Mouse (Mus musculus) neural tube, embryonic 14.5 days (tissue): ENCODE results near the gene Tdrd12. TPM values are rescaled to one million over a fixed set of nuclear protein-coding genes. Genes with fewer than 3 reads are reported as not detected.
"Not testable (repeated sequence)": the region's sequence is repeated elsewhere in the genome, so short reads cannot be mapped to it uniquely, and the experiment has no call there.

Experiments
- ATAC-seq: fragments of 200-750 bp; cut with Nextera tagmentation; 2 replicates; pipeline ENCODE4 v1.8.0; 2017; ENCODE audit warnings: low read depth, mild to moderate bottlenecking, moderate TSS enrichment, moderate library complexity
- H3K27ac ChIP-seq: fragments of 300-500 bp; sonication (generic); 2 replicates; pipeline ENCODE4 v1.5.1; 2014; ENCODE audit warnings: low read depth, mild to moderate bottlenecking, control low read depth, low read length, moderate library complexity, mixed read lengths
- H3K27me3 ChIP-seq: fragments of 300-500 bp; sonication (generic); 2 replicates; pipeline ENCODE4 v1.6.1; 2014; ENCODE audit warnings: low read length; ENCODE audit not compliant: control insufficient read depth, insufficient read depth
- H3K36me3 ChIP-seq: fragments of 300-500 bp; sonication (generic); 2 replicates; pipeline ENCODE4 v1.6.1; 2014; ENCODE audit warnings: low read length, mixed read lengths; ENCODE audit not compliant: control insufficient read depth, insufficient read depth
- H3K4me1 ChIP-seq: fragments of 300-500 bp; sonication (generic); 2 replicates; pipeline ENCODE4 v1.6.1; 2014; ENCODE audit warnings: low read length; ENCODE audit not compliant: control insufficient read depth, insufficient read depth
- H3K4me2 ChIP-seq: fragments of 300-500 bp; sonication (generic); 2 replicates; pipeline ENCODE4 v1.6.1; 2014; ENCODE audit warnings: mild to moderate bottlenecking, low read depth, low read length, control low read depth
- H3K4me3 ChIP-seq: fragments of 300-500 bp; sonication (generic); 2 replicates; pipeline ENCODE4 v1.5.1; 2014; ENCODE audit warnings: low read depth, low read length, control low read depth, mixed read lengths
- H3K9ac ChIP-seq: fragments of 300-500 bp; sonication (generic); replicated peaks from 2 replicates; pipeline ENCODE4 v1.6.1; 2014; ENCODE audit warnings: low read depth, mild to moderate bottlenecking, control low read depth, low read length, mixed read lengths
- H3K9me3 ChIP-seq: fragments of 300-500 bp; sonication (generic); 2 replicates; pipeline ENCODE4 v1.6.1; 2016; ENCODE audit warnings: low read length; ENCODE audit not compliant: control insufficient read depth
- WGBS: fragments of 180-500 bp; shearing (Covaris S2); extraction: QIAGEN DNeasy Blood & Tissue Kit; methylation state at CpG from one replicate; pipeline ENCODE4 v1.1.7; 2014; 5-methylcytosine and 5-hydroxymethylcytosine counted together
- polyA plus RNA-seq: library from polyadenylated mRNA; unstranded; fragments of >200 nt; fragmentation: Nextera tagmentation; extraction: Ambion mirVana; gene quantifications from 2 replicates; pipeline ENCODE4 v1.2.1, GENCODE M21; 2014

The Tdrd12 gene
- polyA plus RNA-seq, 1 experiment from 2014 or later, result 1.1 TPM

DNA sequence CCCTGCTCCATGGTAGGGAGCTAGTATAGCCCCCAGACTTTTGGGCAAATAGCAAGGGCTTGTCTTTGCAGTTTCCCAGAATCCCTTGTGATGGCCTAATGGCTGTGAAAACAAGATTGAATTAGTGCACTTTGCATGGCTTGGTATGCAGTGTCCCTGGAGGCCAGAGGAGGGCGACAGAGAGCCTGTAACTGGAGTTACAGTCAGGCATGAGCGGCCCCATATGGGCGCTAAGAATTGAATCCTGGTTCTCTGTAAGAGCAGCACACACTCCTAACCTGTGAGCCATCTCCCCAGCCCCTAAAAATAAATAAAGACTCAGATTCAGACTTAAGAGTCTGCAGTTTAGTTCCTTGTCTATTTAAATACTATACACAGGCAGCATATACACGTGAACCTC, 42.3 kb upstream of the Tdrd12 start:
- Histone ChIP-seq H3K9ac (no peak overlapping the region), H3K9me3 (no peaks in the 10 kb centered on the region), H3K4me3 (no peak overlapping the region), H3K27ac (no peak overlapping the region), H3K4me1 (peaks cover 8% of the 10 kb centered on the region), H3K36me3 (no peaks in the 10 kb centered on the region), H3K27me3 (peaks cover 17% of the 10 kb centered on the region), H3K4me2 (no peak overlapping the region)
- 30% methylated on average over 4 of the region's 4 CpGs for WGBS
- no peak for ATAC-seq

DNA sequence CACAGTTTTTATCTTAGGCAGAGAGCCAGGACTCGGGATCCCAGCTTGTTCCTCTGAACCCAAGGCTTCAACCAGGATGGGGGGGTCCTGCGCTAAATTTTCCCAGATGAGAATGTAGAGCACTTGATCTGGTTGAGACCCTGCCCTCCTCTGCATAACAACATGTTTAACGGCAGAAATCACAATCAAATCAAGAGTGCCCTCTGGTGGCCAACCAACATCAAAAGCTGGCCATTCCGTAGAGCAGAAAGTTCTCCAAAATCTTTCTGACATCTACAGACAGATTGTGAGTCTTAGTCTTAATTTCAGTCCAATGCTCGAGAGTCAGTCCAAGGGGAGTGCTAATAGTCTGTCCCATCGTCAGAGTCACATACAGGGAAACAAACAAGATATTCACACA, 33.3 kb upstream of the Tdrd12 start:
- H3K9me3 ChIP-seq, H3K4me3 ChIP-seq, ATAC-seq, H3K9ac ChIP-seq, H3K36me3 ChIP-seq, H3K27me3 ChIP-seq, H3K4me1 ChIP-seq, H3K27ac ChIP-seq, H3K4me2 ChIP-seq: not testable (repeated sequence)
- 26% methylated on average over 6 of the region's 6 CpGs for WGBS

GRCm38 (mm10) chr7:35569724-35570123, 32.2 kb upstream of the Tdrd12 start:
- H3K4me2 ChIP-seq, H3K9ac ChIP-seq, H3K4me3 ChIP-seq, ATAC-seq, H3K27me3 ChIP-seq, H3K9me3 ChIP-seq, H3K36me3 ChIP-seq, H3K4me1 ChIP-seq, H3K27ac ChIP-seq: not testable (repeated sequence)
- 91% methylated on average over 4 of the region's 4 CpGs for WGBS

- H3K27ac ChIP-seq, H3K4me2 ChIP-seq, H3K4me3 ChIP-seq, H3K36me3 ChIP-seq, H3K4me1 ChIP-seq, H3K27me3 ChIP-seq, H3K9ac ChIP-seq, ATAC-seq, H3K9me3 ChIP-seq: not testable (repeated sequence)
- WGBS, result 81% methylated on average over 13 of the region's 13 CpGs
Measured at GRCm38 (mm10) chr7:35565965-35566364, 28.4 kb upstream of the Tdrd12 start.

- not testable (repeated sequence) for H3K27me3 ChIP-seq, H3K9ac ChIP-seq, H3K36me3 ChIP-seq, H3K4me1 ChIP-seq, ATAC-seq, H3K4me2 ChIP-seq, H3K27ac ChIP-seq, H3K9me3 ChIP-seq, H3K4me3 ChIP-seq
- 83% methylated on average over 10 of the region's 10 CpGs for WGBS
Measured at GRCm38 (mm10) chr7:35564872-35565271, 27.3 kb upstream of the Tdrd12 start.

- H3K27me3 ChIP-seq, result no peaks in the 10 kb centered on the region
- no peak overlapping the region for H3K27ac ChIP-seq
- ATAC-seq, result no peak
- WGBS, result 95% methylated on average over 2 of the region's 2 CpGs
- H3K9me3 ChIP-seq, result no peaks in the 10 kb centered on the region
- no peaks in the 10 kb centered on the region for H3K4me1 ChIP-seq
- H3K36me3 ChIP-seq, result no peaks in the 10 kb centered on the region
- H3K9ac ChIP-seq, result no peak overlapping the region
- no peak overlapping the region for H3K4me3 ChIP-seq
- H3K4me2 ChIP-seq, result no peak overlapping the region
Measured at GRCm38 (mm10) chr7:35564067-35564865, 26.7 kb upstream of the Tdrd12 start.

DNA sequence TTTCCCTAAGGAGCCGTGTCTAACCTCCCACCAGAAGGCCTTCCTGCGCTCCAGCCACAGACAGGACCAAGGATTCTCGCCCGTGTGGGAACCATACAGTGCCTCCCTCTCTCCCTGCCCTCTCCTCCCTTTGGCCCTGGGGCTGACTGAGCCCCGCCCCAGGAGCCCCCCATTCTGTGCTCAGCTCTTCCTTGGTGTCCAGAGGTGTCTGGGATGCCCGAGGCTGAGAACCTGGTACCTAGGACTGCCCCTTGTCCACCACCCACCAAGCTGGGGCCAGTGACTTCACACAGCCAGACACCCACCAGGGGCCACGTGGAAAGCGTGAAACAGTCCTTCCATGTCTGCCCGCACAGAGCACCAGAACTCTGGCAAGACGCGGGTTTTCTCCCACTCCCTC, 25.5 kb upstream of the Tdrd12 start:
- H3K27ac ChIP-seq, result no peak overlapping the region
- H3K27me3 ChIP-seq, result no peaks in the 10 kb centered on the region
- no peaks in the 10 kb centered on the region for H3K9me3 ChIP-seq
- H3K4me2 ChIP-seq, result no peak overlapping the region
- H3K9ac ChIP-seq, result no peak overlapping the region
- H3K4me3 ChIP-seq, result no peak overlapping the region
- no peak for ATAC-seq
- no peaks in the 10 kb centered on the region for H3K36me3 ChIP-seq
- 79% methylated on average over 11 of the region's 11 CpGs for WGBS
- no peaks in the 10 kb centered on the region for H3K4me1 ChIP-seq

GRCm38 (mm10) chr7:35559838-35560237, 22.3 kb upstream of the Tdrd12 start:
- H3K4me1 ChIP-seq, result no peaks in the 10 kb centered on the region
- no peak overlapping the region for H3K27ac ChIP-seq
- H3K36me3 ChIP-seq, result no peaks in the 10 kb centered on the region
- no peak overlapping the region for H3K9ac ChIP-seq
- no peak overlapping the region for H3K4me3 ChIP-seq
- H3K4me2 ChIP-seq, result no peak overlapping the region
- no peaks in the 10 kb centered on the region for H3K9me3 ChIP-seq
- ATAC-seq, result no peak
- H3K27me3 ChIP-seq, result no peaks in the 10 kb centered on the region
- WGBS, result 95% methylated on average over 3 of the region's 3 CpGs

DNA sequence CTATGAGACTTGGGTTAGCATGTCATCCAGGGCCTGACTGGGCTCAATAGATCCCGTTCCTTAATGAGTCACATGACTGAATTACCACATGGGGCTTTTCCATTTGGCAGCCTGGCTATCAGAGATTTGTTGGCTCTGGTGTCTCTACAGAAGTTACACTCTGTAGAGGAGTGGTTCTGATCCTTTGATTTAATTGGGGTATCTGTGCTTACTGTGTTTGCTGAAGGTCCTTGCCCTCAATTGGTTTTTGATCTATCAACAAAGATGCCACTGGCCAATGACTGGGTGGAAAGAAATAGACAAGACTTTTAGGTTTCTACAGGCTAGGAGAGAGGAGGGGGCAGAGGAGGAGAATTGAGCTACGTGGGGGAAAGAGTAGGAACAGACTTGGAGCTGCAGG, 21.1 kb upstream of the Tdrd12 start:
- no peaks in the 10 kb centered on the region for H3K36me3 ChIP-seq
- no peak overlapping the region for H3K9ac ChIP-seq
- H3K27me3 ChIP-seq, result no peaks in the 10 kb centered on the region
- no peak for ATAC-seq
- H3K27ac ChIP-seq, result no peak overlapping the region
- WGBS, result 52% methylated on average over 2 of the region's 2 CpGs
- no peak overlapping the region for H3K4me2 ChIP-seq
- no peaks in the 10 kb centered on the region for H3K9me3 ChIP-seq
- H3K4me3 ChIP-seq, result no peak overlapping the region
- H3K4me1 ChIP-seq, result no peaks in the 10 kb centered on the region
